Mouse (Mus musculus) ES-Bruce4 (cell line): ENCODE results near the gene Hvcn1.

Experiments
- CTCF ChIP-seq: IDR thresholded peaks from one replicate; pipeline ENCODE4 v1.8.1; 2011; ENCODE audit warnings: low read depth, low read length
- EP300 ChIP-seq: IDR thresholded peaks from 2 replicates; pipeline ENCODE4 v1.6.1; 2011; ENCODE audit warnings: low read depth, low read length; ENCODE audit not compliant: insufficient read depth
- POLR2A ChIP-seq: IDR thresholded peaks from one replicate; pipeline ENCODE4 v1.8.1; 2011; ENCODE audit warnings: low read length; ENCODE audit not compliant: insufficient read depth

DNA sequence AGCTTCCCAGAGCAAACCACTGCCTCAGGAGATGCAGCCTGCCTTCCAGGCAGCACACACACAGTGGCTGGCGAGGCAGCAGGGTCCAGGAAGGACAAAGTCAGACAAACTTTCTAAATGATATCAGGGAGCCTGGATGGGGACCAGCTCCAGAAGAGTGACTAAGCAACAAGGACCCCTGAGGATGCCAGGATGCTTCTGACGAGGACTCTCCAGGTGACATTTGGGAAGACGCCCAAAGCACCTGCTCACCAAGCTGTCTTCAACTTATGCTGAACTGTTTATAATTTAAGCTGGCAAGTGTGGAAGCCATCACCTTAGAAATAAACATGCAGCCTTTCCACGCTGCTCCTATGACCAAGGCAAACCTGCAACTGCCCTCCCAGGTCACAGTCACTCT, 42.7 kb downstream of the Hvcn1 start:
- TF ChIP-seq POLR2A (no peak), CTCF (no peak), EP300 (no peak)
